Mouse (Mus musculus) frontal cortex, adult (tissue): ENCODE data around the gene Vegfc.

Source experiments
- ATAC-seq: cut with Nextera tagmentation; 2 replicates; pipeline ENCODE4 v1.9.2; 2017; ENCODE audit warnings: mild to moderate bottlenecking, moderate library complexity, mixed read lengths; ENCODE audit not compliant: low TSS enrichment

The Vegfc gene

DNA sequence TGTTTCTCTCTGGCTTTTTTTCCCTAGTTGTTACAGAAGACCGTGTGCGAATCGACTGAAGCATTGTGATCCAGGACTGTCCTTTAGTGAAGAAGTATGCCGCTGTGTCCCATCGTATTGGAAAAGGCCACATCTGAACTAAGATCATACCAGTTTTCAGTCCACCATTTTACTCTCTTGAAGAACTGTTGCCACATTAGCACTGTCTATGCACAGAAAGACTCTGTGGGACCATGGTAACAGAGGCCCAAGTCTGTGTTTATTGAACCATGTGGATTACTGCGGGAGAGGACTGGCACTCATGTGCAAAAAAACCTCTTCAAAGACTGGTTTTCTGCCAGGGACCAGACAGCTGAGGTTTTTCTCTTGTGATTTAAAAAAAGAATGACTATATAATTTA, 108.5 kb downstream of the Vegfc start:
- no peak for ATAC-seq

GRCm38 (mm10) chr8:54216250-54216649, 138.8 kb downstream of the Vegfc start:
- no peak for ATAC-seq

- peak; percentile 95 for ATAC-seq
These were observed 151.4 kb downstream of the Vegfc start for GRCm38 (mm10) chr8:54228801-54229204.

DNA sequence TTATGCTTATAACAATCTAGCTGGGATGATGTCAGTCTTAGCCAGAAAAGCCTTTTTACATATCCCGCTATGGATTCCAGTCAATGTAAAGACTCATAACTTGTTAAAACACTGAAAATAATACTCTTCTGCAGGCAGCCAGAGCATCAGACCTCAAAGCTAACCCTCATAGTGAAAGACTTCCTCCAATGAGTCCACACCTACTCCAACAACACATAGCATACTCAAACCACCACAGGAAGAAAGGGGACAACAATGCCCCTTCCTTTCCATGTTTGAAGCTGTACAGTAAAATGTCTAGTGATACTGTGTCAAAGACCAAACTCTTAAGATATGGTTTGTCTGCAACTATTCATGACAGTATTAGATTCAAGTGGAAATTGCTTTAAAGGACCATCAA, 153.2 kb downstream of the Vegfc start:
- no peak for ATAC-seq

- no peak for ATAC-seq
These were observed 155.9 kb downstream of the Vegfc start for GRCm38 (mm10) chr8:54233316-54233715.
